Mouse (Mus musculus): Measurements from ENCODE around the gene Cldn5. TPM values are rescaled to one million over a fixed set of nuclear protein-coding genes. Genes with fewer than 3 reads are reported as not detected.

The Cldn5 gene
- polyA plus RNA-seq, 1 experiment from 2014 or later: 32.1 TPM

GRCm38 (mm10) chr16:18751885-18752499 is 24.7 kb upstream of the Cldn5 start:
- Histone ChIP-seq H3K9ac (ENCODE audit: low read length) (no peak overlapping the region), H3K36me3 (ENCODE audit: control insufficient read depth, insufficient read depth) (no peaks in the 10 kb centered on the region), H3K27ac (ENCODE audit: low read length) (no peak overlapping the region), H3K4me1 (ENCODE audit: control insufficient read depth, insufficient read depth, low read length) (no peaks in the 10 kb centered on the region), H3K4me3 (ENCODE audit: low read length) (no peak overlapping the region), H3K9me3 (replicated peaks; ENCODE audit: control insufficient read depth, low read length) (no peaks in the 10 kb centered on the region), H3K27me3 (ENCODE audit: control insufficient read depth, insufficient read depth, low read length) (no peaks in the 10 kb centered on the region), H3K4me2 (ENCODE audit: low read depth, low read length) (no peak overlapping the region)
- no peak for ATAC-seq (replicated peaks; ENCODE audit: extremely low read depth, insufficient read depth, low FRiP score)
- WGBS: 62% methylated on average over 10 of the region's 10 CpGs

- WGBS: 80% methylated on average over 4 of the region's 4 CpGs
- no peak overlapping the region for H3K9ac ChIP-seq (ENCODE audit: low read length)
- no peaks in the 10 kb centered on the region for H3K4me1 ChIP-seq (ENCODE audit: control insufficient read depth, insufficient read depth, low read length)
- no peak for ATAC-seq (replicated peaks; ENCODE audit: extremely low read depth, insufficient read depth, low FRiP score)
- no peak overlapping the region for H3K4me2 ChIP-seq (ENCODE audit: low read depth, low read length)
- H3K36me3 ChIP-seq (ENCODE audit: control insufficient read depth, insufficient read depth): no peaks in the 10 kb centered on the region
- no peak overlapping the region for H3K4me3 ChIP-seq (ENCODE audit: low read length)
- no peak overlapping the region for H3K27ac ChIP-seq (ENCODE audit: low read length)
- H3K27me3 ChIP-seq (ENCODE audit: control insufficient read depth, insufficient read depth, low read length): no peaks in the 10 kb centered on the region
- H3K9me3 ChIP-seq (replicated peaks; ENCODE audit: control insufficient read depth, low read length): no peaks in the 10 kb centered on the region
Measured at GRCm38 (mm10) chr16:18761734-18762133, 14.9 kb upstream of the Cldn5 start.

GRCm38 (mm10) chr16:18762960-18763359 is 13.7 kb upstream of the Cldn5 start:
- Histone ChIP-seq H3K4me2 (ENCODE audit: low read depth, low read length) (no peak overlapping the region), H3K36me3 (ENCODE audit: control insufficient read depth, insufficient read depth) (no peaks in the 10 kb centered on the region), H3K27me3 (ENCODE audit: control insufficient read depth, insufficient read depth, low read length) (no peaks in the 10 kb centered on the region), H3K9ac (ENCODE audit: low read length) (no peak overlapping the region), H3K27ac (ENCODE audit: low read length) (no peak overlapping the region), H3K4me1 (ENCODE audit: control insufficient read depth, insufficient read depth, low read length) (no peaks in the 10 kb centered on the region), H3K9me3 (replicated peaks; ENCODE audit: control insufficient read depth, low read length) (no peaks in the 10 kb centered on the region), H3K4me3 (ENCODE audit: low read length) (no peak overlapping the region)
- ATAC-seq (replicated peaks; ENCODE audit: extremely low read depth, insufficient read depth, low FRiP score): no peak
- 65% methylated on average over 3 of the region's 3 CpGs for WGBS

- Histone ChIP-seq H3K9me3 (replicated peaks; ENCODE audit: control insufficient read depth, low read length) (0 out of 2 replicates have a peak, but pooled peaks cover 1% of the 10 kb centered on the region), H3K4me2 (ENCODE audit: low read depth, low read length) (no peak overlapping the region), H3K36me3 (ENCODE audit: control insufficient read depth, insufficient read depth) (no peaks in the 10 kb centered on the region), H3K9ac (ENCODE audit: low read length) (no peak overlapping the region), H3K4me1 (ENCODE audit: control insufficient read depth, insufficient read depth, low read length) (no peaks in the 10 kb centered on the region), H3K27me3 (ENCODE audit: control insufficient read depth, insufficient read depth, low read length) (no peaks in the 10 kb centered on the region), H3K4me3 (ENCODE audit: low read length) (no peak overlapping the region), H3K27ac (ENCODE audit: low read length) (no peak overlapping the region)
- 55% methylated on average over 4 of the region's 4 CpGs for WGBS
- ATAC-seq (replicated peaks; ENCODE audit: extremely low read depth, insufficient read depth, low FRiP score): no peak
Measured at GRCm38 (mm10) chr16:18766390-18766789, 10.3 kb upstream of the Cldn5 start.

GRCm38 (mm10) chr16:18769501-18769900 is 7.1 kb upstream of the Cldn5 start:
- Histone ChIP-seq H3K9ac (ENCODE audit: low read length) (no peak overlapping the region), H3K27ac (ENCODE audit: low read length) (no peak overlapping the region), H3K4me3 (ENCODE audit: low read length) (no peak overlapping the region), H3K4me2 (ENCODE audit: low read depth, low read length) (no peak overlapping the region), H3K36me3 (ENCODE audit: control insufficient read depth, insufficient read depth) (no peaks in the 10 kb centered on the region), H3K4me1 (ENCODE audit: control insufficient read depth, insufficient read depth, low read length) (0 out of 2 replicates have a peak, but pooled peaks cover 3% of the 10 kb centered on the region), H3K9me3 (replicated peaks; ENCODE audit: control insufficient read depth, low read length) (peaks cover 4% of the 10 kb centered on the region; the same call in 1 of the 2 replicates), H3K27me3 (ENCODE audit: control insufficient read depth, insufficient read depth, low read length) (no peaks in the 10 kb centered on the region; the same call in 1 of the 2 replicates)
- ATAC-seq (replicated peaks; ENCODE audit: extremely low read depth, insufficient read depth, low FRiP score): no peak
- WGBS: 80% methylated on average over 1 of the region's 1 CpGs

- H3K4me2 ChIP-seq (ENCODE audit: low read depth, low read length): no peak overlapping the region
- peaks cover 5% of the 10 kb centered on the region; the same call in 1 of the 2 replicates for H3K4me1 ChIP-seq (ENCODE audit: control insufficient read depth, insufficient read depth, low read length)
- peaks cover 38% of the 10 kb centered on the region for H3K27me3 ChIP-seq (ENCODE audit: control insufficient read depth, insufficient read depth, low read length)
- no peaks in the 10 kb centered on the region for H3K36me3 ChIP-seq (ENCODE audit: control insufficient read depth, insufficient read depth)
- peak overlapping the region; percentile 7; the same call in 1 of the 2 replicates for H3K27ac ChIP-seq (ENCODE audit: low read length)
- no peak for ATAC-seq (replicated peaks; ENCODE audit: extremely low read depth, insufficient read depth, low FRiP score)
- H3K4me3 ChIP-seq (ENCODE audit: low read length): no peak overlapping the region
- H3K9ac ChIP-seq (ENCODE audit: low read length): no peak overlapping the region
- H3K9me3 ChIP-seq (replicated peaks; ENCODE audit: control insufficient read depth, low read length): peaks cover 4% of the 10 kb centered on the region; the same call in 1 of the 2 replicates
- 17% methylated on average over 2 of the region's 2 CpGs for WGBS
Measured at GRCm38 (mm10) chr16:18773936-18774335, 2.7 kb upstream of the Cldn5 start.

- Histone ChIP-seq H3K27ac (ENCODE audit: low read length) (peak overlapping the region; percentile 73), H3K27me3 (ENCODE audit: control insufficient read depth, insufficient read depth, low read length) (peaks cover 41% of the 10 kb centered on the region), H3K9ac (ENCODE audit: low read length) (0 out of 2 replicates have a peak overlapping the region, but pooled peaks have one; percentile 24), H3K4me2 (ENCODE audit: low read depth, low read length) (peak overlapping the region; percentile 69), H3K36me3 (ENCODE audit: control insufficient read depth, insufficient read depth) (no peaks in the 10 kb centered on the region), H3K9me3 (replicated peaks; ENCODE audit: control insufficient read depth, low read length) (peaks cover 4% of the 10 kb centered on the region; the same call in 1 of the 2 replicates), H3K4me3 (ENCODE audit: low read length) (peak overlapping the region; percentile 30), H3K4me1 (ENCODE audit: control insufficient read depth, insufficient read depth, low read length) (peaks cover 5% of the 10 kb centered on the region; the same call in 1 of the 2 replicates)
- 47% methylated on average over 18 of the region's 18 CpGs for WGBS
- 0 out of 2 replicates have a peak, but pooled peaks have one; percentile 18 for ATAC-seq (replicated peaks; ENCODE audit: extremely low read depth, insufficient read depth, low FRiP score)
Measured at GRCm38 (mm10) chr16:18775621-18776555, 759 bp upstream of the Cldn5 start.

- WGBS: 3% methylated on average over 80 of the region's 80 CpGs
Measured at GRCm38 (mm10) chr16:18777101-18778080, 744 bp downstream of the Cldn5 start.

More at GRCm38 (mm10) chr16:18777101-18778080, 744 bp downstream of the Cldn5 start:
- Histone ChIP-seq H3K9me3 (replicated peaks; ENCODE audit: control insufficient read depth, low read length) (no peaks in the 10 kb centered on the region), H3K4me1 (ENCODE audit: control insufficient read depth, insufficient read depth, low read length) (peaks cover 5% of the 10 kb centered on the region; the same call in 1 of the 2 replicates), H3K4me3 (ENCODE audit: low read length) (peak overlapping the region; percentile 56), H3K36me3 (ENCODE audit: control insufficient read depth, insufficient read depth) (peaks cover 5% of the 10 kb centered on the region), H3K4me2 (ENCODE audit: low read depth, low read length) (peak overlapping the region; percentile 69), H3K27me3 (ENCODE audit: control insufficient read depth, insufficient read depth, low read length) (peaks cover 41% of the 10 kb centered on the region), H3K27ac (ENCODE audit: low read length) (peak overlapping the region; percentile 30), H3K9ac (ENCODE audit: low read length) (peak overlapping the region; percentile 68)
- peak; percentile 15; the same call in 1 of the 2 replicates for ATAC-seq (replicated peaks; ENCODE audit: extremely low read depth, insufficient read depth, low FRiP score)
